Mouse (Mus musculus) myocyte (in vitro differentiated cells): ENCODE results near the gene Zbtb11.

Source experiments
- MYOD1 ChIP-seq, 3 experiments: IDR thresholded peaks; one replicate each; pipeline ENCODE4 v1.6.1; 2011; ENCODE audit warnings: control low read depth in 2 of 3, low read depth in 2 of 3, mild to moderate bottlenecking in 2 of 3, moderate library complexity in 1 of 3; ENCODE audit not compliant: insufficient read length in 2 of 3, control insufficient read depth in 1 of 3
- POLR2A ChIP-seq: IDR thresholded peaks from one replicate; pipeline ENCODE4 v1.6.1; 2011; ENCODE audit warnings: low read depth, mild to moderate bottlenecking, control low read depth, moderate library complexity; ENCODE audit not compliant: insufficient read length
- POLR2AphosphoS2 ChIP-seq: IDR thresholded peaks from one replicate; pipeline ENCODE4 v1.6.1; 2011; ENCODE audit warnings: low read depth, control low read depth; ENCODE audit not compliant: insufficient read length
- SRF ChIP-seq: IDR thresholded peaks from one replicate; pipeline ENCODE4 v1.6.1; 2011; ENCODE audit warnings: low read depth; ENCODE audit not compliant: control insufficient read depth, insufficient read length
- TCF12 ChIP-seq: IDR thresholded peaks from one replicate; pipeline ENCODE4 v1.6.1; 2011; ENCODE audit warnings: mild to moderate bottlenecking, control low read depth; ENCODE audit not compliant: poor library complexity, insufficient read depth, severe bottlenecking

- no peak for TF ChIP-seq POLR2A
- TF ChIP-seq MYOD1 (IDR thresholded peaks at IDR 0.05; ENCODE audit: control insufficient read depth in 1 of 3, insufficient read length in 2 of 3, low read depth in 2 of 3), result no peak
- TF ChIP-seq SRF, result no peak
- TF ChIP-seq POLR2AphosphoS2, result no peak
- TF ChIP-seq TCF12, result no peak
Observed at GRCm38 (mm10) chr16:55924010-55924409, 49.7 kb upstream of the Zbtb11 start.
